Mouse (Mus musculus) intestine, embryonic 16.5 days (tissue): ENCODE results near the gene Usp34. TPM values are rescaled to one million over a fixed set of nuclear protein-coding genes. Genes with fewer than 3 reads are reported as not detected.
"Not testable (repeated sequence)": the region's sequence is repeated elsewhere in the genome, so short reads cannot be mapped to it uniquely, and the experiment has no call there.

Experiments used
- ATAC-seq: fragments of 200-750 bp; cut with Nextera tagmentation; 2 replicates; pipeline ENCODE4 v1.8.0; 2017; ENCODE audit warnings: moderate TSS enrichment, moderate library complexity
- H3K27ac ChIP-seq: fragments of 300-500 bp; sonication (generic); 2 replicates; pipeline ENCODE4 v1.5.1; 2014; ENCODE audit warnings: mild to moderate bottlenecking, low read length
- H3K27me3 ChIP-seq: fragments of 300-500 bp; sonication (generic); replicated peaks from 2 replicates; pipeline ENCODE4 v1.6.1; 2014; ENCODE audit warnings: low read length, control low read depth, mixed read lengths; ENCODE audit not compliant: control insufficient read depth, insufficient read depth
- H3K36me3 ChIP-seq: fragments of 300-500 bp; sonication (generic); 2 replicates; pipeline ENCODE4 v1.6.1; 2014; ENCODE audit warnings: low read length, control low read depth; ENCODE audit not compliant: control insufficient read depth, insufficient read depth
- H3K4me1 ChIP-seq: fragments of 300-500 bp; sonication (generic); 2 replicates; pipeline ENCODE4 v1.6.1; 2014; ENCODE audit warnings: low read length, control low read depth, mixed read lengths; ENCODE audit not compliant: control insufficient read depth, insufficient read depth
- H3K4me2 ChIP-seq: fragments of 300-500 bp; sonication (generic); 2 replicates; pipeline ENCODE4 v1.6.1; 2014; ENCODE audit warnings: low read depth, low read length, control low read depth
- H3K4me3 ChIP-seq: fragments of 300-500 bp; sonication (generic); 2 replicates; pipeline ENCODE4 v1.5.1; 2014; ENCODE audit warnings: mild to moderate bottlenecking, low read length
- H3K9ac ChIP-seq: fragments of 300-500 bp; sonication (generic); 2 replicates; pipeline ENCODE4 v1.6.1; 2014; ENCODE audit warnings: low read depth, low read length
- H3K9me3 ChIP-seq: fragments of 300-500 bp; sonication (generic); 2 replicates; pipeline ENCODE4 v1.6.1; 2016; ENCODE audit warnings: low read length, control low read depth; ENCODE audit not compliant: control insufficient read depth
- WGBS: fragments of 180-500 bp; shearing (Covaris S2); extraction: QIAGEN DNeasy Blood & Tissue Kit; methylation state at CpG from one replicate; pipeline ENCODE4 v1.1.7; 2014; 5-methylcytosine and 5-hydroxymethylcytosine counted together
- polyA plus RNA-seq: library from polyadenylated mRNA; unstranded; fragments of >200 nt; fragmentation: Nextera tagmentation; extraction: Ambion mirVana; gene quantifications from 2 replicates; pipeline ENCODE4 v1.2.1, GENCODE M21; 2015

Gene Usp34
- polyA plus RNA-seq, 1 experiment from 2014 or later, result 16.9 TPM

DNA sequence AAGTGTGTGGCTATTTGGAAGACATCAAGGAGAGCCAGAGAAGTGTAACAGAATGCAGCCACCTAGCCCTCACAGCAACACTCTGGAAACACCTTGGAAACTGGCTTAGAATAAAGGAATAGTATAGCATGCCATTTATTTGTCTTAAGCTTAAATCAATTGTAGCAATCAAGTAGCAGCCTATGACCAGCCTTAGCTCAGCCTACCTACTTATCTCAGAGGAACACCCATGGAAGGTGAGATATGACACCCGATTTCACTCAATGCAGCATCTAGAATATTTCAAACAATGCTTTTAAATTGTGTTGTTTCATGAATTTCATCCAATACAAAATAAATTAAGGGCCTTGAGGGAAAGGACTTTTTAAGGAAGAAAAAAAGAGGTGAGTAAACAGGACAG lies 183.3 kb downstream of the Usp34 start:
- H3K27me3 ChIP-seq, result no peaks in the 10 kb centered on the region
- no peak for ATAC-seq
- 74% methylated on average over 1 of the region's 1 CpGs for WGBS
- H3K4me1 ChIP-seq, result no peaks in the 10 kb centered on the region
- H3K4me2 ChIP-seq, result no peak overlapping the region
- H3K9me3 ChIP-seq, result no peaks in the 10 kb centered on the region
- H3K36me3 ChIP-seq, result peaks cover 11% of the 10 kb centered on the region
- H3K9ac ChIP-seq, result no peak overlapping the region
- H3K27ac ChIP-seq, result no peak overlapping the region
- no peak overlapping the region for H3K4me3 ChIP-seq

- Histone ChIP-seq H3K9me3 (no peaks in the 10 kb centered on the region), H3K4me2 (no peak overlapping the region), H3K27ac (no peak overlapping the region), H3K27me3 (no peaks in the 10 kb centered on the region), H3K9ac (no peak overlapping the region), H3K4me3 (no peak overlapping the region), H3K4me1 (peaks cover 15% of the 10 kb centered on the region), H3K36me3 (peaks cover 11% of the 10 kb centered on the region)
- ATAC-seq, result no peak
- WGBS, result 91% methylated on average over 4 of the region's 4 CpGs
Measured at GRCm38 (mm10) chr11:23492048-23492790, 185.5 kb downstream of the Usp34 start.

GRCm38 (mm10) chr11:23495231-23495630 lies 188.5 kb downstream of the Usp34 start:
- peaks cover 8% of the 10 kb centered on the region for H3K36me3 ChIP-seq
- H3K4me1 ChIP-seq, result peaks cover 15% of the 10 kb centered on the region
- H3K9ac ChIP-seq, result no peak overlapping the region
- H3K9me3 ChIP-seq, result no peaks in the 10 kb centered on the region
- no peak overlapping the region for H3K4me3 ChIP-seq
- H3K27ac ChIP-seq, result no peak overlapping the region
- no peak for ATAC-seq
- no peak overlapping the region for H3K4me2 ChIP-seq
- no peaks in the 10 kb centered on the region for H3K27me3 ChIP-seq
- 87% methylated on average over 6 of the region's 6 CpGs for WGBS

GRCm38 (mm10) chr11:23496661-23497060 lies 190.0 kb downstream of the Usp34 start:
- Histone ChIP-seq H3K36me3 (peaks cover 5% of the 10 kb centered on the region), H3K9ac (peak overlapping the region; percentile 94), H3K4me1 (peaks cover 15% of the 10 kb centered on the region), H3K27me3 (no peaks in the 10 kb centered on the region), H3K9me3 (no peaks in the 10 kb centered on the region), H3K27ac (no peak overlapping the region), H3K4me3 (peak overlapping the region; percentile 82), H3K4me2 (peak overlapping the region; percentile 75)
- ATAC-seq, result no peak
- 38% methylated on average over 6 of the region's 6 CpGs for WGBS

- Histone ChIP-seq H3K4me1 (peaks cover 15% of the 10 kb centered on the region), H3K27ac (peak overlapping the region; percentile 96), H3K9ac (peak overlapping the region; percentile 94), H3K4me3 (peak overlapping the region; percentile 82), H3K36me3 (no peaks in the 10 kb centered on the region), H3K9me3 (no peaks in the 10 kb centered on the region), H3K4me2 (peak overlapping the region; percentile 75), H3K27me3 (no peaks in the 10 kb centered on the region)
- WGBS, result 0% methylated on average over 22 of the region's 22 CpGs
- ATAC-seq, result peak; percentile 82
Measured at GRCm38 (mm10) chr11:23497335-23497717, 190.6 kb downstream of the Usp34 start.

GRCm38 (mm10) chr11:23497718-23498509 lies 191.2 kb downstream of the Usp34 start, which contains the start of gene Ahsa2:
Gene Ahsa2, minus strand, starts transcription at chr11:23498030.
- peak within 1 kb of the TSS; percentile 82 for H3K4me3 ChIP-seq
- H3K9me3 ChIP-seq, result no peaks in the 10 kb centered on the region
- H3K9ac ChIP-seq, result peak within 1 kb of the TSS; percentile 94
- H3K27ac ChIP-seq, result peak within 1 kb of the TSS; percentile 96
- peak; percentile 96 for ATAC-seq
- peaks cover 15% of the 10 kb centered on the region for H3K4me1 ChIP-seq
- no peaks in the 10 kb centered on the region for H3K27me3 ChIP-seq
- no peaks in the 10 kb centered on the region for H3K36me3 ChIP-seq
- under 1% methylated on average over 64 of the region's 66 CpGs for WGBS
- H3K4me2 ChIP-seq, result peak within 1 kb of the TSS; percentile 80

GRCm38 (mm10) chr11:23498609-23499008 lies 191.9 kb downstream of the Usp34 start:
- H3K9ac ChIP-seq, result peak overlapping the region; percentile 66

GRCm38 (mm10) chr11:23504801-23505200 lies 198.1 kb downstream of the Usp34 start:
- not testable (repeated sequence) for H3K4me3 ChIP-seq, H3K36me3 ChIP-seq, ATAC-seq, H3K4me1 ChIP-seq, H3K4me2 ChIP-seq, H3K9me3 ChIP-seq, H3K27me3 ChIP-seq, H3K9ac ChIP-seq, H3K27ac ChIP-seq
- 78% methylated on average over 5 of the region's 5 CpGs for WGBS

More at GRCm38 (mm10) chr11:23498609-23499008, 191.9 kb downstream of the Usp34 start:
- no peaks in the 10 kb centered on the region for H3K36me3 ChIP-seq
- H3K4me2 ChIP-seq, result peak overlapping the region; percentile 80
- H3K27me3 ChIP-seq, result no peaks in the 10 kb centered on the region
- H3K4me1 ChIP-seq, result peaks cover 15% of the 10 kb centered on the region
- H3K4me3 ChIP-seq, result peak overlapping the region; percentile 61
- no peak for ATAC-seq
- 45% methylated on average over 5 of the region's 5 CpGs for WGBS
- no peak overlapping the region for H3K27ac ChIP-seq
- H3K9me3 ChIP-seq, result no peaks in the 10 kb centered on the region

DNA sequence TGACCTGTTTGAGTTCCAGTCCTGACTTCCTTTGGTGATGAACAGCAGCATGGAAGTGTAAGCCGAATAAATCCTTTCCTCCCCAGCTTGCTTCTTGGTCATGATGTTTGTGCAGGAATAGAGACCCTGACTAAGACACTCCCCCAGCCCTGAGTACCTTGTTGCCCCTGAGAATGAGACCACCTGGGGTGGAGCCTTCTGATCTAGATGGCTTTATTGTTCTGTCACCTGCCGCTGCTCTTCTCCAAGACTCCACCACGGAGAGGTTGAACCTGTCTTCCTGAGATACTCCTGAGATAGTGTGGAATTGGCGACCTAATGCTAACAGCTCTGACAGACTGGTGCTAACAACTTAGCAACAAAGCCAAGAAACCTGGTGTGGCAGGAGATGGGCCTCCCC lies 208.1 kb downstream of the Usp34 start:
- not testable (repeated sequence) for H3K36me3 ChIP-seq, H3K9ac ChIP-seq, H3K4me2 ChIP-seq, ATAC-seq, H3K4me3 ChIP-seq, H3K27ac ChIP-seq, H3K27me3 ChIP-seq, H3K9me3 ChIP-seq, H3K4me1 ChIP-seq
- WGBS, result 40% methylated on average over 4 of the region's 4 CpGs
